Mouse (Mus musculus) left cerebral cortex, adult 6 months (tissue): ENCODE data around the gene Epm2aip1. TPM values are rescaled to one million over a fixed set of nuclear protein-coding genes. Genes with fewer than 3 reads are reported as not detected.

ENCODE experiments used
- long read RNA-seq, 2 experiments: library from polyadenylated mRNA; unstranded; transcript quantifications; one replicate each; pipeline ENCODE4 v2.0.0; 2019 to 2020
- polyA plus RNA-seq: library from polyadenylated mRNA; unstranded; fragments of <200 nt; fragmentation: Nextera tagmentation; gene quantifications from 2 replicates; pipeline ENCODE4 v1.2.3, GENCODE M21; 2021

The Epm2aip1 gene
- polyA plus RNA-seq, result 16.7 and 23.9 TPM in 2 replicates
- long read RNA-seq, experiment 1, full-length matches to known transcripts, result 269 of 270 reads
- long read RNA-seq, experiment 1, partial matches to known transcripts, result 0 of 270 reads
- long read RNA-seq, experiment 1, other reads (novel, unspliced or antisense), result 1 of 270 reads
- long read RNA-seq, experiment 2, full-length matches to known transcripts, result 60 of 61 reads
- long read RNA-seq, experiment 2, partial matches to known transcripts, result 0 of 61 reads
- long read RNA-seq, experiment 2, other reads (novel, unspliced or antisense), result 1 of 61 reads

GRCm38 (mm10) chr9:111271434-111272160, at the start of gene Epm2aip1, which contains the start of gene Mlh1:
Gene Epm2aip1, plus strand, starts transcription at chr9:111271929.
Gene Mlh1, minus strand, starts transcription at chr9:111271791.

GRCm38 (mm10) chr9:111311031-111311842, 39.5 kb downstream of the Epm2aip1 start, which contains the start of gene Trank1:
Gene Trank1, plus strand, starts transcription at chr9:111311739.

Other genes with a start within 250 kb of the Epm2aip1 start
- 1.1 and 1.2 TPM in 2 replicates for gene Ccrl2, start 214.4 kb upstream of the Epm2aip1 start, polyA plus RNA-seq
- 23.4 and 32.5 TPM in 2 replicates for gene Lrrfip2, start 154.3 kb upstream of the Epm2aip1 start, polyA plus RNA-seq
- 5.7 and 6.9 TPM in 2 replicates for gene Mlh1, start 138 bp upstream of the Epm2aip1 start, polyA plus RNA-seq
- gene Trank1, start 39.8 kb downstream of the Epm2aip1 start, polyA plus RNA-seq, result 5.6 and 21.4 TPM in 2 replicates
- 13.5 and 19.3 TPM in 2 replicates for gene Dclk3, start 167.2 kb downstream of the Epm2aip1 start, polyA plus RNA-seq